Mouse (Mus musculus): ENCODE data around the gene Plxnd1. TPM values are rescaled to one million over a fixed set of nuclear protein-coding genes. Genes with fewer than 3 reads are reported as not detected.

The Plxnd1 gene
- polyA plus RNA-seq (2016; fragmentation: Nextera tagmentation; extraction: Ambion mirVana) = 25.2 and 27.5 TPM in 2 replicates

DNA sequence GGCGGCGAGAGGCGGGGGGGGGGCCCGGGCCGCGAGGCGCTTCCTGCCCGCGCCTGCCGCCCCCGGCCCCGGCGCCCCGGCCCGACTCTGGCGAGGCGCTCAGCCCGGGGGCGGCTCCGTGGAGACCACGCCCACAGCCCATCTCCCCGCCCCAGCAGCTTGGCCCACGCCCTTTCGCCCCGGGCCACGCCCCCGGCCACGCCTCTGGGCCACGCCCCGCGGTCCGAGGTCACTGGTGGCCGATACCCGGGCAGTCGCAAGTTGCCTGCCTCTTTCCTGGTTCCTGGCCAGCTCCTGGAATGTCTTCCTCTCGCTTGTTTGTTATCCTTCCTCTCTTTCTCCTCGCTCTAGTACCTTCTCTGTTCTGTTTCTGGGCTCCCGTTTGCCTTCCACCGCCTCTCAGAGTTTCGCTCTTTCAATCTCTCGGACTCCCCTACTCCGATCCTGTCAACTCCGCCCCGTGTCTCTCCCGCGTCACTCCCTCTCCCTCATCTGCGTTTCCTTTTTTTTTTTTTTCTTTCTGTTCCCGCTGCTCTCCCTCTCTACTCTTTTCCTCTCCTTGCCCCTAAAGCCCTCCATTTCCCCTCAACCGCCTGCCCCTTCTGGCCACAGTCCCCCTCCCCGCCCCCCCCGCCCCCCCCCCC lies at the start of gene Plxnd1:
TSS of gene Plxnd1 (minus strand) at position 129 of the 644 bp plus-strand sequence.
- H3K4me1 ChIP-seq (replicated peaks) = peaks cover 46% of the 10 kb centered on the region
- peak within 1 kb of the TSS; percentile 81 for H3K4me2 ChIP-seq
- H3K27ac ChIP-seq = peak within 1 kb of the TSS; percentile 62
- peak; percentile 47 for ATAC-seq (ENCODE audit: insufficient number of reproducible peaks, insufficient read depth, low FRiP score, low TSS enrichment, low read depth)
- peak within 1 kb of the TSS; percentile 59 for H3K4me3 ChIP-seq (replicated peaks)
- H3K27me3 ChIP-seq = peaks cover 55% of the 10 kb centered on the region
- WGBS = 2% methylated on average over 44 of the region's 51 CpGs
- no peaks in the 10 kb centered on the region for H3K36me3 ChIP-seq
- H3K9me3 ChIP-seq = no peaks in the 10 kb centered on the region
- H3K9ac ChIP-seq (replicated peaks) = peak within 1 kb of the TSS; percentile 58

DNA sequence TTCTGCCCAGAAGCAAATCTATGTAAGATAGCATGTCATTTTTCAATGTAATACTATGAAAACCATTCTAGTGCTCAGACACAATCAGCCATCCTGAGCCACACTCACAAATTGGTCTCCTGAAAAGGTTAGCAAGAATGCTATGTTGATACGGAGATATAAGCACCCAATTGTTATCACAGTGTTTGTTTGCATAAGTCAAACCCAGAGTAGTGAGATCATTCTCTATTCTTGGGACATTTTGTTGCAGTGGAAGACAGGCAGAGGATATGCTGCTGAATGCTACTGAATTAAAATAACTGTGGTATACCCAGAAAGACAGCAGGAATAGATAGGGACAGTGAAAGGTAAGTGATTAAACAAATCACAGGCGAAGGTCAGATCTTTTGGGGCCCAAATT lies 49.2 kb upstream of the Plxnd1 start:
- 82% methylated on average over 2 of the region's 2 CpGs for WGBS
- Histone ChIP-seq H3K9me3 (peaks cover 4% of the 10 kb centered on the region), H3K9ac (replicated peaks) (no peak overlapping the region), H3K4me3 (replicated peaks) (no peak overlapping the region), H3K4me2 (no peak overlapping the region), H3K27ac (no peak overlapping the region), H3K36me3 (peaks cover 9% of the 10 kb centered on the region), H3K27me3 (no peaks in the 10 kb centered on the region), H3K4me1 (replicated peaks) (no peaks in the 10 kb centered on the region)
- no peak for ATAC-seq (ENCODE audit: insufficient number of reproducible peaks, insufficient read depth, low FRiP score, low TSS enrichment, low read depth)

DNA sequence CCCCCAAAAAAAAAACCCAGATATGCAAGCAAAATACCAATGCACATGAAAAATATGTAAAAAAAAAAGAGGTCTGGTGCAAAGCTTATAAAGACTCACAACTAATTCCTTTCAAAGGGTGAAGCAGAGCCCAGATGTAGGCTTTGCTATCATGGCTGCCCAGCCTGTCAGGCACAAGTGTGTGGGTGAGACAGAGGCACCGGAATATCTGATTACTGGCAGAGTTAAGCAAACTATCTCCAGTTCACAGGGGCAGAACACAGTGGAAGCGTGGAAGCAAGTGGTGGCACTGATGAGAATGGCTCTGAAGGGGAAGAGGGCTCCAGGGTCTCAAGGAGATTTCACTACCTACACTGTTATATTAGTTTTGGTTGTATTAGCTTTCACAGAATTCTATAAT lies 43.4 kb upstream of the Plxnd1 start:
- Histone ChIP-seq H3K4me3 (replicated peaks) (no peak overlapping the region), H3K27ac (no peak overlapping the region), H3K4me1 (replicated peaks) (no peaks in the 10 kb centered on the region), H3K36me3 (peaks cover 8% of the 10 kb centered on the region), H3K27me3 (no peaks in the 10 kb centered on the region), H3K9ac (replicated peaks) (no peak overlapping the region), H3K9me3 (peaks cover 4% of the 10 kb centered on the region), H3K4me2 (no peak overlapping the region)
- no peak for ATAC-seq (ENCODE audit: insufficient number of reproducible peaks, insufficient read depth, low FRiP score, low TSS enrichment, low read depth)
- 91% methylated on average over 2 of the region's 2 CpGs for WGBS

DNA sequence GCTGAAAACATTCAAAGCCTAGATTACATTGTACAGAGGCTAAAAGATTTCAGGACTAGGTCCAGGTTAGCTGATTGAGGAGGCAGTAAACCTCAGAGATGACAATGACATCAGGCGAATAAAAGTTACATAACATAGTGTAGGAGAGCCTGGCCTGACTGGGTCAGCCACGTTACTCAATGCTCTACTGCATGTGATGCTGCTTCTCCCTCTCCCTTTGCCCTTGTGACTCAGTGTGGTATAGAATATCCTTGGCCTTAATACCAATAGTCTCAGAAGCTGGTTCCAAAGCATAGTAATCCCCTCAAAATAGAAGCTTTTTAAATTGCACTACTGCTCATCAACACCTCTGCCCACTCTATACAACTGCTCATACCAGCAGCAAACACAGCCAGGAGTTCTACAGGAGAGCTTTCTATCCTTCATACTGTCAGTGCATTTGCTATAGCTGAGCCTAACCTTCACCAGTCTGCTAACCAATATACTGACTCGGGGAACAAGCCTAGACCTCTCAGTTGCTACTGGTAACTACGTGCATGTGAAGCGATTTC lies 42.6 kb upstream of the Plxnd1 start:
- H3K27ac ChIP-seq = no peak overlapping the region
- H3K4me3 ChIP-seq (replicated peaks) = no peak overlapping the region
- H3K27me3 ChIP-seq = no peaks in the 10 kb centered on the region
- H3K9ac ChIP-seq (replicated peaks) = no peak overlapping the region
- peaks cover 3% of the 10 kb centered on the region; the same call in 1 of the 2 replicates for H3K36me3 ChIP-seq
- 93% methylated on average over 5 of the region's 5 CpGs for WGBS
- no peak overlapping the region for H3K4me2 ChIP-seq
- H3K4me1 ChIP-seq (replicated peaks) = no peaks in the 10 kb centered on the region
- no peaks in the 10 kb centered on the region for H3K9me3 ChIP-seq
- no peak for ATAC-seq (ENCODE audit: insufficient number of reproducible peaks, insufficient read depth, low FRiP score, low TSS enrichment, low read depth)

DNA sequence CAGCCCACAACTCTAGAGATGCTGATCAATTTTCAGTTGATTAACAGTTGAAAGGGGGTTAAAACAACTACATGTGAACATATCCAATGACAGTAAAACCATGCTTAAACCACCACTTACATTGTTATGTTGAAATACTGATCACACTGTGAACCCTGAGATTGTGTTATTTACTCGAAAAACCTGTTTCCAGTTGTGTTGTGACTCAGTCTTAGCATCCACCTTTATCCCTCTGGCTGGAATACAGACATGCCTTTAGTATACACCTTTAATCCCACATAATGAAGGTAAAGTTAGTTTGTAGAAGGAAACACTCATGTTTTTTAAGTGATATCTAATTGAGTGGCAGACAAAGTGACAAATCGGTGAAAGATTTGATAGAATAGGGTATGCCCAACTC lies 41.8 kb upstream of the Plxnd1 start:
- Histone ChIP-seq H3K9me3 (no peaks in the 10 kb centered on the region), H3K4me3 (replicated peaks) (no peak overlapping the region), H3K36me3 (peaks cover 3% of the 10 kb centered on the region; the same call in 1 of the 2 replicates), H3K9ac (replicated peaks) (no peak overlapping the region), H3K4me2 (no peak overlapping the region), H3K4me1 (replicated peaks) (no peaks in the 10 kb centered on the region), H3K27me3 (no peaks in the 10 kb centered on the region), H3K27ac (no peak overlapping the region)
- WGBS = 88% methylated on average over 2 of the region's 2 CpGs
- ATAC-seq (ENCODE audit: insufficient number of reproducible peaks, insufficient read depth, low FRiP score, low TSS enrichment, low read depth) = no peak

DNA sequence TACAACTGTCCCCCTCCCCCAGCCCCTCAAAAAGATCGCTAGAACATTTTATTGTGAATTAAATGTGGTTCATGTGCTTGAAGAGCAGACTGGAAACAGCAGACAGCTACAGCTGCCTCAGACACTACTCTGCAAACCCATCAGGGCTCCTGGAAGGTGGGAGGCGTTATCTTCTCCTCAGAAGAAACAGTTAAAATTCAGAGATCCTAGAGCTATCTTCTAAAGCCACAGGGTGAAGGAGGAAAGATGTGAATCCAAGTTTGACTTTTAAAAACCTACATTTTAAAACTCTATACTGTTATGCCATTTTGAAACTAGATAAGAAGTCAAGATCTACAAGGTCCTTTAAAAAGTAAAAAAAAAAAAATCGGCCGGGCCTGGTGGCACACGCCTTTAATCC lies 36.2 kb upstream of the Plxnd1 start:
- no peaks in the 10 kb centered on the region for H3K4me1 ChIP-seq (replicated peaks)
- no peak overlapping the region for H3K9ac ChIP-seq (replicated peaks)
- H3K4me2 ChIP-seq = no peak overlapping the region
- H3K27me3 ChIP-seq = no peaks in the 10 kb centered on the region
- no peak overlapping the region for H3K4me3 ChIP-seq (replicated peaks)
- no peak for ATAC-seq (ENCODE audit: insufficient number of reproducible peaks, insufficient read depth, low FRiP score, low TSS enrichment, low read depth)
- H3K9me3 ChIP-seq = no peaks in the 10 kb centered on the region
- 86% methylated on average over 5 of the region's 5 CpGs for WGBS
- no peak overlapping the region for H3K27ac ChIP-seq
- peaks cover 2% of the 10 kb centered on the region; the same call in 1 of the 2 replicates for H3K36me3 ChIP-seq

DNA sequence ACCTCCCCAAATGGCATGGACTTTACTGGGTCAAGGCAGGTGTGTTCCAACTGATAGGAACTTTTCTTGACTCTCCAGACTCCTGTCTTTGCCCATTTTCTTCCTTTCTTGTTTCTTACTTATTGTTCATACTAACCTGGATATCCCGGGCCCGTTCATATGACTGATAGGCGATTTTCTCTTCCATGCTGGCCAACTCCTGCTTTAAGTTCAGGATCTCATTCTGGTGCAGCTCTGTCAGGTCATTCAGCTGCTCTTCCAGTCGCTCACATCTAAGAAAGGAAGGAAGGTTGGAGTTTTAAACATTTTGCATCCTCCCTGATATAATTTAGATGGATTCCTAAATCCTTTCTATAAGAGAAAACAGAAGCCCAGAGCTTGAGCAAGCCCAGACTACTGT lies 29.9 kb upstream of the Plxnd1 start:
- no peaks in the 10 kb centered on the region for H3K27me3 ChIP-seq
- no peak overlapping the region for H3K4me2 ChIP-seq
- no peaks in the 10 kb centered on the region for H3K4me1 ChIP-seq (replicated peaks)
- H3K4me3 ChIP-seq (replicated peaks) = no peak overlapping the region
- WGBS = 92% methylated on average over 4 of the region's 4 CpGs
- ATAC-seq (ENCODE audit: insufficient number of reproducible peaks, insufficient read depth, low FRiP score, low TSS enrichment, low read depth) = no peak
- no peak overlapping the region for H3K27ac ChIP-seq
- H3K9me3 ChIP-seq = peaks cover 9% of the 10 kb centered on the region
- H3K9ac ChIP-seq (replicated peaks) = no peak overlapping the region
- H3K36me3 ChIP-seq = peaks cover 47% of the 10 kb centered on the region

DNA sequence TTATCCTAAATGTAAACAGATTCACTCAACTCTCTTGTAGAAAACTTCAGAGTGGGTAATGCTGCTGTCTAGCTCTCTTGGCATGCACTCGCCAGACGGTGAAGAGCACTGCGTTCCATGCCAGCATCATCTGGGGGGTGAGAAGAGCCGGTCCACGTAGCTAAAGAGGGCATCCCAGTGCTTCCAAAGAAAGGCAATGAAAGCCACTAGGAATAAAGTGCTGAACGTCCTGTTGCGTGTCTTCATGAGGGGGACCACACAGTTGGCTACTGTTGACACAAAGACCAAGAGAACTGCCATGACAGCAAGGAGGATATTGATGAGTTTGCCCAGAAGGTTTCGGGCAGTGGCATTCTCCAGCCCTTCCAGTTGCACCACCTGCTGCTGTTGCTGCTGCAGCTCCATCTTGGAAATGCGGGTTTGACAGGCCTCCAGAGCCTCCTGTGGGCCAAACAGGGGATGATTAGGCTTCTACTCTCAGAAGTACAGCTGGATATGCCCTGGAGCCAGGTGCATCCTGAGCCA lies 27.2 kb upstream of the Plxnd1 start:
- H3K4me2 ChIP-seq = no peak overlapping the region
- H3K27ac ChIP-seq = no peak overlapping the region
- H3K4me1 ChIP-seq (replicated peaks) = no peaks in the 10 kb centered on the region
- no peak overlapping the region for H3K4me3 ChIP-seq (replicated peaks)
- peaks cover 52% of the 10 kb centered on the region for H3K36me3 ChIP-seq
- H3K27me3 ChIP-seq = no peaks in the 10 kb centered on the region
- ATAC-seq (ENCODE audit: insufficient number of reproducible peaks, insufficient read depth, low FRiP score, low TSS enrichment, low read depth) = no peak
- H3K9me3 ChIP-seq = peaks cover 9% of the 10 kb centered on the region
- no peak overlapping the region for H3K9ac ChIP-seq (replicated peaks)
- 83% methylated on average over 9 of the region's 9 CpGs for WGBS

DNA sequence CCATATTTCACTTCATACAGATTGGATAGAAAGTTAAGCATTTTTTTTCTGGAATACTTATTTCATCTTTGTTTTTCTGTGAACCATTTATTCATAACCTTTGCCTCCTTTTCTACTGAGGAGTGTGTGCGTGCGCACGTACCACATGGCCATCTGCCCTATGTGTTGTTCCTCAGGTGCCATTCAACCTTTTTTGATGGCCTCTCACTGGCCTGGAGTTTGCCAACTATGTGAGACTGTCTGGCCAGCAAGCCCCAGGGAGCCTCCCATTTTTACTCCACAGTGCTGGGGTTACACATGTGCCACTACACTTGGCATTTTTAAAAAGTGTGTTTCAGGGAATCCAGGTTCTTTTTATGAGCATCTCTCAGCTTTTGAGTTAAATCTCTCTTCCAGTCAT lies 21.1 kb upstream of the Plxnd1 start:
- no peaks in the 10 kb centered on the region for H3K9me3 ChIP-seq
- no peak overlapping the region for H3K4me3 ChIP-seq (replicated peaks)
- no peak overlapping the region for H3K4me2 ChIP-seq
- no peaks in the 10 kb centered on the region for H3K4me1 ChIP-seq (replicated peaks)
- no peak for ATAC-seq (ENCODE audit: insufficient number of reproducible peaks, insufficient read depth, low FRiP score, low TSS enrichment, low read depth)
- no peak overlapping the region for H3K27ac ChIP-seq
- H3K9ac ChIP-seq (replicated peaks) = no peak overlapping the region
- H3K27me3 ChIP-seq = no peaks in the 10 kb centered on the region
- 89% methylated on average over 3 of the region's 3 CpGs for WGBS
- H3K36me3 ChIP-seq = peaks cover 19% of the 10 kb centered on the region

DNA sequence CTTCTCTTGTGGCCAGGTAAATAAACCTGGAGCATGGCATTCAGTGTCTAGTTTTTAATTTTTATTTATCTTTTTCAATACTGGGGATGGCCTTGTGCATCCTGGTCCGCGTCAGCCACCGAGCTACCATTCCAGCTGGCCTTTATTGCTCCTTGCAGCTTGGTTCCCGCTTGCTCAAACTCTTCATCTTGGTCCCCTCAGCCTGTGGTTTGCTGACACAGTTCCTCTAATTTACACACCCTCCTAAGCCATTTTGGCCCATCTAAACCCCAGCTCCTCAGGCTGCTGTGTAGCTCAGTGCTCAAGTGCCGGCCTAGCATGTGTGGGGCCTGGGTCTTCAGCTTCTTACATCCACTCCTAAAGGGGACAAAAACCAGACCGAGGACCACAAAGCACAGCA lies 19.3 kb upstream of the Plxnd1 start:
- no peaks in the 10 kb centered on the region for H3K27me3 ChIP-seq
- peaks cover 3% of the 10 kb centered on the region; the same call in 1 of the 2 replicates for H3K36me3 ChIP-seq
- 69% methylated on average over 6 of the region's 6 CpGs for WGBS
- no peaks in the 10 kb centered on the region for H3K9me3 ChIP-seq
- no peak overlapping the region for H3K4me3 ChIP-seq (replicated peaks)
- no peak overlapping the region for H3K4me2 ChIP-seq
- no peak for ATAC-seq (ENCODE audit: insufficient number of reproducible peaks, insufficient read depth, low FRiP score, low TSS enrichment, low read depth)
- H3K27ac ChIP-seq = no peak overlapping the region
- no peaks in the 10 kb centered on the region for H3K4me1 ChIP-seq (replicated peaks)
- H3K9ac ChIP-seq (replicated peaks) = no peak overlapping the region

DNA sequence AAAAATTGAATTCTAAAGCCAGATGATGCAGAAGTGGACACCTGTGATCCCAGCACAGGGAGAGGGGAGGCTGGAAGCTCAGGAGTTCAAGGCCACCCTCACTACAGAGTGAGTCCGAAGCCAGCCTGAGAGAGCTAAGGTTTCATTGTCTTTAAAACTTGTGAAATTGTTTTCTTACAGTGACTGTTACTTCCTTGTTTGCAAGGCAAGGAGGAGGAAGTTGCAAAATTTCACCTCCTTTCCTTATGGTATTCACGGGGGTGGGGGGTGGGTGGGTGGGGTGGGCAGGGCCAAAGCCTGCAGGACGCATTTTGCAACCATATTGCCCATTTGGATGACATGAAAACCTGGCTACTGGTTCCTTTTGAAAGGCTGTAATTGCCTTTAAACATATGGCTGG lies 18.9 kb upstream of the Plxnd1 start:
- Histone ChIP-seq H3K4me1 (replicated peaks) (no peaks in the 10 kb centered on the region), H3K9me3 (no peaks in the 10 kb centered on the region), H3K4me3 (replicated peaks) (no peak overlapping the region), H3K27ac (no peak overlapping the region), H3K27me3 (no peaks in the 10 kb centered on the region), H3K36me3 (no peaks in the 10 kb centered on the region), H3K4me2 (no peak overlapping the region), H3K9ac (replicated peaks) (no peak overlapping the region)
- ATAC-seq (ENCODE audit: insufficient number of reproducible peaks, insufficient read depth, low FRiP score, low TSS enrichment, low read depth) = no peak
- 50% methylated on average over 3 of the region's 3 CpGs for WGBS
